Mouse (Mus musculus): ENCODE data around the gene Saysd1.

Saysd1 gene

GRCm38 (mm10) chr14:20138484-20139355, at the start of gene Saysd1:
Saysd1 (minus strand) TSS chr14:20138534.
- in situ Hi-C loops (cut with MseI, MboI) = no loop called here

GRCm38 (mm10) chr14:20185426-20185825, 47.1 kb upstream of the Saysd1 start:
- in situ Hi-C loops (cut with MseI, MboI) = no loop called here

- in situ Hi-C loops (cut with MseI, MboI) = no loop called here
Measured at GRCm38 (mm10) chr14:20183701-20184100, 45.4 kb upstream of the Saysd1 start.

GRCm38 (mm10) chr14:20182596-20182995, 44.3 kb upstream of the Saysd1 start:
- in situ Hi-C loops (cut with MseI, MboI) = no loop called here

GRCm38 (mm10) chr14:20181466-20181921, 43.2 kb upstream of the Saysd1 start, which contains the start of gene Kcnk5:
Kcnk5 (minus strand) TSS chr14:20181809.
- in situ Hi-C loops (cut with MseI, MboI) = no loop called here

- in situ Hi-C loops (cut with MseI, MboI) = no loop called here
Measured at GRCm38 (mm10) chr14:20180751-20181162, 42.4 kb upstream of the Saysd1 start.

- in situ Hi-C loops (cut with MseI, MboI) = no loop called here
Measured at GRCm38 (mm10) chr14:20180304-20180703, 42.0 kb upstream of the Saysd1 start.

- in situ Hi-C loops (cut with MseI, MboI) = no loop called here
Measured at GRCm38 (mm10) chr14:20179731-20180280, 41.5 kb upstream of the Saysd1 start.

GRCm38 (mm10) chr14:20179080-20179479, 40.7 kb upstream of the Saysd1 start:
- in situ Hi-C loops (cut with MseI, MboI) = no loop called here

GRCm38 (mm10) chr14:20178593-20178992, 40.3 kb upstream of the Saysd1 start:
- in situ Hi-C loops (cut with MseI, MboI) = no loop called here

- in situ Hi-C loops (cut with MseI, MboI) = no loop called here
Measured at GRCm38 (mm10) chr14:20177494-20178123, 39.3 kb upstream of the Saysd1 start.

- in situ Hi-C loops (cut with MseI, MboI) = no loop called here
Measured at GRCm38 (mm10) chr14:20175705-20176104, 37.4 kb upstream of the Saysd1 start.

GRCm38 (mm10) chr14:20175114-20175513, 36.8 kb upstream of the Saysd1 start:
- in situ Hi-C loops (cut with MseI, MboI) = no loop called here

GRCm38 (mm10) chr14:20174696-20175095, 36.4 kb upstream of the Saysd1 start:
- in situ Hi-C loops (cut with MseI, MboI) = no loop called here

GRCm38 (mm10) chr14:20173873-20174490, 35.6 kb upstream of the Saysd1 start:
- in situ Hi-C loops (cut with MseI, MboI) = no loop called here

GRCm38 (mm10) chr14:20172924-20173323, 34.6 kb upstream of the Saysd1 start:
- in situ Hi-C loops (cut with MseI, MboI) = no loop called here

GRCm38 (mm10) chr14:20172509-20172908, 34.2 kb upstream of the Saysd1 start:
- in situ Hi-C loops (cut with MseI, MboI) = no loop called here

GRCm38 (mm10) chr14:20171840-20172239, 33.5 kb upstream of the Saysd1 start:
- in situ Hi-C loops (cut with MseI, MboI) = no loop called here

- in situ Hi-C loops (cut with MseI, MboI) = no loop called here
Measured at GRCm38 (mm10) chr14:20169251-20169650, 30.9 kb upstream of the Saysd1 start.

GRCm38 (mm10) chr14:20168478-20168877, 30.1 kb upstream of the Saysd1 start:
- in situ Hi-C loops (cut with MseI, MboI) = no loop called here

- in situ Hi-C loops (cut with MseI, MboI) = no loop called here
Measured at GRCm38 (mm10) chr14:20168054-20168453, 29.7 kb upstream of the Saysd1 start.

GRCm38 (mm10) chr14:20165413-20165812, 27.1 kb upstream of the Saysd1 start:
- in situ Hi-C loops (cut with MseI, MboI) = no loop called here

All from mouse trophoblast stem cell (cell line).